Mouse (Mus musculus) left cerebral cortex, adult 8-10 months (tissue): ENCODE results near the gene Slc30a4. TPM values are rescaled to one million over a fixed set of nuclear protein-coding genes. Genes with fewer than 3 reads are reported as not detected.

ENCODE experiments used
- microRNA-seq, 2 experiments: library from miRNA; unstranded; fragments of <30 nt; microRNA quantifications; one replicate each; pipeline ENCODE4 v1.2.0; 2022
- total RNA-seq, 4 experiments: library from RNA; stranded (reverse); gene quantifications; 2 replicates each; pipeline ENCODE4 v1.2.4; 2022

Gene Slc30a4
- total RNA-seq, 4 experiments from 2014 or later = 40.4 to 51.6 (median 45.3) TPM

Small RNA genes lying within 50 kb of the gene (microRNA-seq; reads per million reads assigned to microRNA genes)
- 0 to 2.2 reads per million in 2 experiments for gene Mir147

Other genes with a start within 250 kb of the Slc30a4 start
- not detected for gene Gm14085, start 217.7 kb downstream of the Slc30a4 start, total RNA-seq
- 100 to 1,000 TPM in 3 of 4 experiments, 10 to 100 TPM in 1; 97.7 to 112 (median 104) TPM for gene Gatm, start 91.4 kb downstream of the Slc30a4 start, total RNA-seq
- gene AA467197, start 65.7 kb downstream of the Slc30a4 start, total RNA-seq = 1 to 10 TPM in 1 of 4 experiments, under 1 TPM in 1, not detected in 2; 0.65 to 1.0 TPM
- gene Bloc1s6, start 35.8 kb upstream of the Slc30a4 start, total RNA-seq = 10 to 100 TPM; 27.0 to 39.2 (median 29.5) TPM
- gene Sqor, start 62.6 kb upstream of the Slc30a4 start, total RNA-seq = 1 to 10 TPM; 5.3 to 7.8 (median 7.5) TPM